Mouse (Mus musculus) gastrocnemius, postnatal 4 days (tissue): Measurements from ENCODE around the gene Sctr. TPM values are rescaled to one million over a fixed set of nuclear protein-coding genes. Genes with fewer than 3 reads are reported as not detected.

Experiments used
- DNase-seq, 2 experiments: peaks; one replicate each; pipeline ENCODE4 v3.0.0; 2021 to 2022; ENCODE audit warnings: low spot score in 2 of 2, mixed read lengths in 2 of 2
- total RNA-seq, 2 experiments: library from RNA; stranded (reverse); gene quantifications; 2 replicates each; pipeline ENCODE4 v1.2.3; 2021

The Sctr gene
- total RNA-seq, 2 experiments from 2014 or later = 2.0 to 2.4 TPM

DNA sequence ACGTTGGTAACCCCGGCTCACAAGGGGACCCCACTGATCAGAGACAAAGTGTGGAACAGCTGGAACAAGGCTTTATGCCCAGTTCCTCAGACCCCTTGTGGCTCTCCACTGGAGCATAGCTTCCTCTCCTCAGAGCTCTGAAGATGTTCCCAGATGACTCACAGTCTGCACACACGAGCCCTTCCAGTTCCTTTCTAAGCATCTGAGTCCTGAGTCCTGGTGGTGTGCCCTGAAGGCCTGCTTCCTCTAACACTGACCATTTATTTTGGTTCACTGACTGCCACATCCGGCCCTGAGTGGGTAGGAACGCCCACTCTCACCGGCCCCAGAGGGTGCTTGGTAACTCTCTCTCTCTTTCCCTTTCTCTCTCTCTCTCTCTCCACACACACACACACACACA, 92.8 kb downstream of the Sctr start:
- no peak for DNase-seq

DNA sequence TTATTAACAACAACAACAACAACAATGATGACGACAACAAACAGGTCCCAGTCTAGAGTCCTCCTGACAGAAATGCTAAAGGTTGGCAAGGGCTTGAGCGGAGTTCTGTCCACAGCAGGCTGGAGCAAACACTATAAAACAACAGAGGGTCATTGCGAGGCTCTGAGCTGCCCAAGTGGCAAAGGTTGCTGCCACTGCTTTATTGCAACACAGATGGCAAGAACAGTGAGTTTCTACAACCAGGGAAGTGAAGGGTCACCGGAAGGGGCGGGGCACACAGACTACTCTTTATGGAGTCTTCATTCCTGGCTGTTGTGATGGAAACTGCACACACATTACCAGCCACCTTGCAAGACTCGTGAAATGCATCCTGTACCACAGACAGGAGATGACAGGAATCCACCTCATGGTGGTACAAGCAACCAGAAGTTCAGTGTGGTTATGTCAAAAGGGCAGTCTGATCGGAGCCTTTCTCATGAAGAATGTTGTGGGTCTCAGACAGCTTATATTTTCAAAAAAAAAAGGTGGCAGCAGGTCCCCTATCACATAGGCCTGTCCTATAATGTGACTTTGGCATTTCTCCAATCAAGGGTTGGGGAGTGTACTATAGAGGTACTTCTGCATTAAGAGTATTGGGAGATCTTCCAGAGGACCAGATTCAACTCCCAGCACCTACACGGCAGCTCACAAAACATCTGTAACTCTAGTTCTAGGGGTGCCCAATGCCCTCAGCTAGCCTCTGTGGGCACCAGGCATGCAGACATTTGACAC, 93.9 kb downstream of the Sctr start:
- DNase-seq = no peak

DNA sequence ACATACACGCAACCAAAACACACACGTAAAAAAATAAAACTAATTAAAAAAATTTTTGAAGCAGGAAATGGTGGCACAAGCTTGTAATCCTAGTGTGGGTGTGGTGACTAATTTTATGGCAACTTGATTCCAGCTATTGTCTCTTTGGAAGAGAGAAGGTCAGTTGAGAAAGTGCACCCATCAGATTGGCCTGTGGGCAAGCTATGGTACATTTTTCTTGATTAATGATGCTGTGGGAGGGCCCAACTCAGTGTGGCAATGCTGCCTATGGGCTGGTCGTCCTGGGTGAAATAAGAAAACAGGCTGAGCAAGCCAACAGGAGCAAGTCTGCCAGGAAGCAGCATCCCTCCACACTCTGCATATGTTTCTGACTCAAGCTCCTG, 94.5 kb downstream of the Sctr start:
- DNase-seq = no peak

DNA sequence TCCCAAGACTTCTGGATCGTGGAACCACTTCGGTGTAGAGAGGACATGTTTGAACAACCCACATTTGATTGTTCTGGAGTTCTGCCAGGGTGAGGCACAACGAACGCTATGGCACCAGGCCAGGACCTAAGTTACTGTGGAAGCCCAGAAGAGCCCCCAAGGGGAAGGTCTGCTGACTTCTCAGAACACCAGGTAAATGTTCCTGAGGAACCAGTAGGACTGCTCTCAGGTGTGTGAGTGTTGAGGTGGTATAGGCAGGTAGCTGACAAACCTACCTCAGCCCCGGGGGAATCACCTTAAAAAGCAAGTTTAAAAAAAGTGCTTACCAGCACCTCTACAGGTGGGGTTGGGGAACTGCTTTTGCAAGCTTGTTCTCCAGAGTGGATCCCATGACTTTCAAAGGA, 98.9 kb downstream of the Sctr start:
- no peak for DNase-seq

DNA sequence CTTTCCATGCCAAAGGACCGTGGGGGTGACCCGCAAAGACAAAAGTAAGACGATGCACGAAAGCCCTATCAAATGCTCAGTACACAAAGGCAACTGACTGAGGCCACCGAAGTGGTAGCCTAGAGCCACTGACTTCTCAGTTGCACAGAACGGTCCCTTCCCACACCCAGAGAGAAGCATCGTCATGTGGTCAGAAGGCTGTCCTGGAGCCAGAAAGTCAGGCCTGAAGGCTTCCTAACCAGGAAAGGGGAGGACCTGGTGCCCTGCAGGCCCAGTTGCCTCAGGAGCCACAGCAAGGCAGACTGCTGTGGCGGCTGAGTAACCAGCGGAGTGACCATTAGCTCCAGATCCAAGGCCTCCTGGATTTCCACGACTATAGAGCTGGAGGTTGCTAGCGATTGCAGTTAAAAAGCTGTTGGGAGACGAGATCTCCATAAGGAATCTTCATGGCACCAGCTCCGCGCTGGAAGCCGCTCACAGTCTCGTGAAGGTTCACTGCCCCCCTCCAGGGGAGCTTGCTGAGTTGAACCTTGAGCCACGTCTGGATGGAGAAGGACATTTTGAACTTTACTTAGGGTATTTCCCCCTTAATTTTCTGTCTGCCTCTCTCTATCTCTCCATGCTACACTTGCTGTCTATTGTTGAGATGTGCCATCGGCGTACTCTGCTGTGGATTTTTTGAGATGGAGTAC, 103.2 kb downstream of the Sctr start:
- DNase-seq = no peak

DNA sequence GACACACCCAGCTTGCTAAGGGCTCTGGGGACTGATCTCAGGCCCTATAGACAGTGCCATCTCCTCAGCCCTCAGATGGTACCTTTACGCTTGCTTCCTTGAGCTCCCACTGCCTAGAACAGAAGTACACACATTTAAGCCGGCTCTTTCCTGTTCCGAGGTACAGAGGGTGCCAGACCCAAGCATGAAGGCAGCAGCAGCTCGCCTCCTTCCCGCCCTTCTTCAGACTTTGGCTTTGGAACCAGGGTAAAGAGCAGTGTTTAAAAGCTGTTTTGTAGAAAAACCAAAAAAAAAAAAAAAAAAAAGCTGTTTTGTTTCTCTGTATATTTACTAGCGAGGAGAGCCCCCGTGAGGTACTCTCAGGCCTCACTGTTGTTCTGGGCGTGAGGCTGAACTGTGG, 105.1 kb downstream of the Sctr start:
- DNase-seq = no peak

DNA sequence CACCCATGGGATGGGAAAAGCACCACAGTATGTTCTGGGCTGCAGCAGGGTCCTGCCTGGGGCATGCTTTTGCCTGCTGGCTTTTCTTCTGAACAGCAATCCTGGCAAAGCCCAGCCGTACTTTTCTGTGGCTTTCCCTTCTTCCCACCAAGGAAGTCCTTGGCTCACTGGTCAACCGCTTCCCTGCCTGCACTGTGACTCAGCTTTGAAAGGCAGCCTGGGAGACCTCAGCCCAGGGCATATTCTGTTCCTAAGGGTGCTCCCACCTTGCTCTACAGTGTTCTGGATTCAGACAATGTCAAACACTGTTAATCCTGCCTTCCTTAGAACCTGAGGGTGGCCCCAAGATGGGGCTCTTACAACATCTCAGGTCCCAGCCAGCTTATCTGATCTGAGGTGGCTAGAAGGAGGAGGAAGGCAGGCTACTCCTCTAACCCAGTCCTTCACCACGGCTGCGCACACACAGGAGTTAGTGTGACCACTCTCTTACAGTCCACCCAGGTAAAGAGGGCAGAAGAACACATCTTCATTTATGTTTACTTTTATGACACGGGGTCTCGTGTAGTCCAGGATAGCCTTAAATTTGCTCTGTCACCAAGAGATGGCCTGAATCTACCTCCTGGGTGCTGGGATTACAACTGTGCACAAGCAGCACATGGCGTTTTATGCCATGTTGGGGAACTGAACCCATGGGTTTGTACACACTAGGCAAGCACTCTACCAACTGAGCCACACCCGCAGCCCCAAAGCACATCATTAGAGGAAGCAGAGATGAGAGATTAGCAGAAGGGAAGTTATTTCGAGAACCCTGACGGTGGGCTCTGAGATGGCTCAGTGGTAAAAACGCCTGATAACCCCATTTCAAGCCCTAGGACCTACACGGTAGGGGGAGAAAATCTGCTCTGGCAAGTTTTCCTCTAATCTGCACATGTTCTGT, 105.8 kb downstream of the Sctr start:
- no peak for DNase-seq

Other genes with a start within 250 kb of the Sctr start
- gene Ptpn4, start 169.3 kb upstream of the Sctr start, total RNA-seq = 10 to 100 TPM; 16.3 to 28.9 TPM
- gene Tmem177, start 93.7 kb upstream of the Sctr start, total RNA-seq = 1 to 10 TPM; 4.4 to 5.2 TPM
- not detected for gene Cfap221, start 9.7 kb upstream of the Sctr start, total RNA-seq
- 10 to 100 TPM; 11.7 to 16.9 TPM for gene Tmem37, start 67.2 kb downstream of the Sctr start, total RNA-seq
- gene Dbi, start 114.2 kb downstream of the Sctr start, total RNA-seq = 100 to 1,000 TPM; 389 to 439 TPM
- gene 3110009E18Rik, start 114.3 kb downstream of the Sctr start, total RNA-seq = 1 to 10 TPM; 5.5 to 9.0 TPM